Mouse (Mus musculus) Muller cell, postnatal 12 days (primary cell): Measurements from ENCODE around the gene Dicer1.

Experiments used
- DNase-seq: peaks from one replicate; pipeline ENCODE4 v3.0.0-alpha.2; 2015; ENCODE audit errors: inconsistent ontology term

Dicer1 gene

DNA sequence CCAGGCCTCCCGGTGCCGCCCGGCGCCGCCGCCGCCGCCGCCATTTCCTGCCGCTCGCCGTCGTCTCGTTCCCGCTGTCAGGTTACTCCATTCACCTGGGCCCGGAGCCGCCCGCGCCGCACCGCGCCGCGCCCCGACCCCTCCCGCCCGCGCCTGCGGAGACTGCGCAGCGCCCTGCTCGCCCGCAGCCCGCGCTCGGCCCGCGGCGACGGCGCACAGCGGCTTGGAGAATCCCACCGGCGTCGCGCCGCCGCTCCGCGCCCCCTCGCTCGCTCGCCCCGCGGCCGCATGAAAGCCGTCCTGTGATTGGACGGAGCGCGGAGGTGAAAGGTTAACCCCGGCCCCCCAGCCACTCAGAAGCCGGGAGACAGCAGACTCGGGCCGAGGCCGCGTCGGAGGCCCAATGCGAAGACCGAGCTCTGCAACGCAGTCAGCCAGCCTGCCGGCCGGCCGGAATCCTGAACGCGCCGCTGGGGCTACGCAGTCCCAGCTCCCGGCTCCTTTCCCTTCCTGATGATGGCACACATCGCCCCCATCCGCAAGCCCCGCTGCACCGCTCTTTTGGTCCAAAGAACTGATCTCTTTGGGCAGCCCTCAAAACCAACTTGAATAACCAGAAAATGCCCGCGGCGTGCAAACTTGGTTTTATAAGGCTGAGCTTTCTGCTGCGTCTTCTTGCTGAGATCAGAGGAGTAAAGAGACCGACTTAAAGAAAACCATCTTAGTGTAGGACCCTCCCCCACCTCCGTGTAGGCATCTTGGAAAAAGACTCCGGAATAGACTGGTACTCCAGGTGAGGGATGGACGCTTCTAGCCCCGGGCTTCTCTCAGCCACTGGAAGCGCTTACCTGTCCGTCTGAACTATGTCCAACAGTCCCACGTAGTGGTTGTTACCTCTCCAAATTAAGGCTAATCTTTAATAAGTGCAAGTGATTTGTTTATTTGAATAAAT lies at the start of gene Dicer1:
TSS of gene Dicer1 (minus strand) at position 139 of the 952 bp plus-strand sequence.
- peak; percentile 98 for DNase-seq

DNA sequence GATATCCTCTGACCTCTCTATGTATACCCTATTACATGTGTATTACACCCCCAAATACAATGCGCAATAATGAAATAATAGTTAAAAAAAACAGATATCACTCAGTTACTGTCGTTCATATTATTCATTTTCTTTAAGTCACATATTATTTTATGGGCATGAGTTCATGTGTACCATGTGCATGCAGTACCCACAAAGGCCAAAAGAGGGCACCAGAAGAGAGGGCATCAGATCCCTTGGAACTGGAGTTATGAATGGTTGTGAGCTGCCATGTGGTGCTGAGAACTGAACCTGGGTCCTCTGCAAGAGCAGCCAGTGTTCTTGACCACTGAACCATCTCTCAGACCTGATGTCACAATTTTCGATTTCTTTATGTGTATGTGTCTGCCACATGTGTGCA lies 47.6 kb upstream of the Dicer1 start:
- DNase-seq: no peak

DNA sequence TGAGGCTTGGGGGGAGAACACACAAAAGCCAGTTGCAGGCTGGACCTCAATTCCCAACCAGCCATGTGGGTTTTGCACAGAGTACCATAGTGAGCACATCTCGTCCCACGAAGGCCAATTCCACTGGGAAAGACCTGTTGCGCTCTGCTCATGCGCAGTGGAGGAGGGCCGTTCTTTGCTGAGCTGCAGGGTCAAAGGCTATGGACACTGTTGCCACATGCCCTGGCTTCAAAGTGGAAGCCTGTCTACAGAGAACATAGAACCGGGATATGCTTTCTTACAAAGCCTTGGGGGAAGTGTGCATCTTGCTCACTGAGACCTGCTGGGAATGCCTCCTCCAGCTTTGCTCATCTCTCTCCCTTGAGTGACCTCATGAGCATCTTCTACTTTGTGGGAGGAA lies 46.2 kb upstream of the Dicer1 start:
- no peak for DNase-seq

DNA sequence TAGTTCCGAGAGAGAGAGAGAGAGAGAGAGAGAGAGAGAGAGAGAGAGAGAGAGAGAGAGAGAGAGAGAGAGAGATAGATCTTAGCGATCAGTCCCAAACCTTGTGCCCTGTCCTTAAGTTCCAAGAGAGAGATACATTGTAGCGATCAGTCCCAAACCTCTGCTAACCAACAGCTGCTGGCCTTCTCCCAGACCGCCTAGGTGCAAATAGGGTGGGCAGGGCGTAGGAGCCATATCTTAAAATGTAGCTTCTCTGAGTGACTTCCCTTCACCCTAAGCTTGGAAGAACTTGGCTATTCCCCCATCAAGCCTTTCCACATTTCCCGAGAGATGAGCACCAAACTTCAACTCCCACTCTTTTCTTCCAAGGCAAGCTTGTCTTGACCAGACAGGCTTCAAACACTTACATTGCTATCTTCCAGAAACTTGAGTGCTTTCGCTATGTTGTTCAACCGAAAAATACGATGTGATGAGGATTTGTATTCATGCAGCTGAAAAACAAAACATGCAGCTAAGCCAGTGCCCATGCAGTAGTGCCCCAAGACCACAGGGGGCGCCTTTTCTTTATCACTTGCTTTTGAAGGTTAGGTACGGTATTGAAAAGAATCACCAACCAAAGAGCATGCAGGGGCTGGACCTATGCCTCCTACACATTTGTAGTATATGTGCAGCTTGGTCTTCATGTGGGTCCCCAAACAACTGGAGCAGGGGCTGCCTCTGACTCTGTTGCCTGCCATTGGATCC lies 45.1 kb upstream of the Dicer1 start:
- no peak for DNase-seq

DNA sequence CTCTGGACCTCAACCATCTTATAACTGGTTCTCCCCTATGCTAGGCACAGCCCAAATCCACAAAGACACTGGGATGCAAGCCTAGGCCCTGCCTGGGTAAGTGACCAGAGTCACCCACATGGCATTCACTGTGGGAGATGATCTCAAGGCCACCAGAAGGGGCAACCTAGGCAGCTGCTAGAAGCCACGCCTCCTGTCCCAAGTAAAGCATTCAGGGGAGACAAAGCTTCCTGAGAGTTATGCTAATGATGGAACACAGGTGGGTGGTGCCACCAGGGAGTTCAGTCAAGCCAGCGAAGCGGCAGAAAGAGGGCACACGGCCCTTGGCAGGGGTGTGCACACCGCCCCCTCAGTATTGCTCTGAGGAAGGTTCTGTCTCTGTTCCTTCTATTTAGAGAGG lies 43.2 kb upstream of the Dicer1 start:
- DNase-seq: peak; percentile 20

DNA sequence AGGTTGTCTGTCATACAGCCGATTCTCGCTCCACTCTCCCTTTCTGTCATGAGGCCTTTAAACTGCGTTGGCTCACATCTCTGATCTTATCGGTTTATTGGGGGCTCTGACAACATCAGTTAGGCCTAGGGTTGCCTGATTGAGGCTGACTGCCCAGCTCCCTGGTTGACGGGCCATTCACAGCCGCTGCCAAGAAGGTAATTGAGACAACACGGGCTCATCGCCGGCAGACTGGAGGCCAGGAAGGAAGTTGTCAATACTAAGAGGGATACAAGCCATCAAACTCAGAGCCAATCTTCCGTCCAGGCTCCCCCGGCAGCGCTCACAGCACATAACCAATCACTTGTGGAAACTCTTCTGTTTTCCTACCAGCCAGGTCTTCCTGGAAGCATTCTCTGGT lies 41.7 kb upstream of the Dicer1 start:
- DNase-seq: peak; percentile 9

DNA sequence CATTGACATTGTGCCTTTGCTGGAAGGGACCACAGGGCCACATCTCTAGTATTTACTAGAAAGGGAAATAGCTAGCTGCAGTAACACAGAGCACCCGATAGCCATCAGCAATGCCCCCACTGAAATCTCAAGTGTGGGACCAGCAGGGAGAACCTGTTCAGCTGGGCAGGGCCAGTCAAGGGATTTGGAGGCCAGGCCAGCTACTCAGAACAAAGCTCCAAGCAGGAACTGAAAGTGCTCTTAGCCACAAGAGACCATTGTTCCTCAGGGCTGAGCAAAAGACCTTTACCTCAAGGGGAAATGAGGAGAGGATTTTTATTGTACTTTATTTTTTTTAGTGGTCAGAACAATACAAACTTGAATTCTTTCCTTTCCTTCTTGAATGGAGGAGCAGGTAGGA lies 25.9 kb upstream of the Dicer1 start:
- no peak for DNase-seq

DNA sequence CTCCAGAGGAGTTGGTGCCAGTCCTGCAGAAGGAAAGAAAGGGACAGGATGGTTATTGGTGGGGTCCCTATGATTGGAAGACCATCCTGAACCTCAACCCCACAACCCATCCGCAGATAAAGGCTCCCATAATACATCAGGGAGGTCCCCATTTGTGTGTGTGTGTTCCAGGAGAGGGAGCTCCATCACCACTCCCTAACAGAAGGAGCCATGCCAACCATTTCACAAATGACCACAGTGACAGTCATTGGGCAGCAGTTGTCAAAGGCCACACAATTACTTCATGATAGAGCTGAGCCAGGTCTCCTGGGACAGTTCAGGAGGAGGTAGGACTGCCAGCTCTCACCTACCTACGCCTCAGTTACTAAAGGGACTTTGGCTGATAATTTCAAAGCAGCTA lies 20.2 kb upstream of the Dicer1 start:
- peak; percentile 19 for DNase-seq

DNA sequence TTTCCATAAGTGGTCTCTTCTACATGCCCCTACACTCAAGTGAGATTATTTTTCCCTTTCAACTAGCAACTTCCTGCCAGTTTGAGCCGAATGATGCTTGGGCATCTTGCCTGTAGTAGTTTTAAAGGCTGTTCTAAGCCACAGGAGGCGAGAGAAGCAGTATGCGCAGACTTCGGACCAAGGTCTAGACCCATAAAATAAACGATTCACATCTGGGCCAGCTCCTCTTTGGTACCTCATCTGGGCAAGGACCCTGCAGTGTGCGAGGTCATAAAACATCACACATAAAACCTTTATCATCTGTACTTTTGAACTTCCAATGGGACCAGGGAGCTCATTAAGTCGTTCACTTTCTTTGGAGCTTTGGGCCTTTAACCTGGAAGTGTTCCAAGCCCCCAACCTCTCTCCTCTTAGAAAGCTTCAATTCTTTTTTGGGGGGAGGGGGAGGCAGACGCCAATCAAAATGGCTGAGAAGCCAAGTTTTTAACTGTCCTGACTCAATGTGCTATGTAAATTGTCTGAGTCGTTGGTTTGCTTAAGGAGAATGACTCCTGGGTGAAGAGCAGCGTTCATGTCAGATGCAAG lies 17.5 kb upstream of the Dicer1 start:
- no peak for DNase-seq

DNA sequence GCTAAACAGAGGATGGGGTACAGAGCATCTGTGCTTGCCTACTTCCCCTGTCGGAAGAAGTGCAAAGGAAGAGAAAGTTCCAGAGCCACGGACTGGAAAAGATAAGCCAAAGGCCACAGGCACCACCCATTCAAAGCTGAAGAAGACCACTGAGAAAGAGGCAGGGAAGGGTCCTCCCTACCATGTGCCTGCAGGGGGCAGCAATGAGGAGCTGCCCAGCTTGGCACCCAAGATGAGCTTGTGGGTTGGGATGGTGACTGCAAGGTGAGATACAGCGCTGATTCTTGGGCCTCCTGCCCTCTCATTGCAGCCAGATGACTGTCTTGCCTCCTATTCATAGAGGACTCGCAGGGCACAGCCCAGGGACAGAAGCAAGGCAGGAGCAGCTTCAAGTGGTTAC lies 15.4 kb upstream of the Dicer1 start:
- DNase-seq: no peak

DNA sequence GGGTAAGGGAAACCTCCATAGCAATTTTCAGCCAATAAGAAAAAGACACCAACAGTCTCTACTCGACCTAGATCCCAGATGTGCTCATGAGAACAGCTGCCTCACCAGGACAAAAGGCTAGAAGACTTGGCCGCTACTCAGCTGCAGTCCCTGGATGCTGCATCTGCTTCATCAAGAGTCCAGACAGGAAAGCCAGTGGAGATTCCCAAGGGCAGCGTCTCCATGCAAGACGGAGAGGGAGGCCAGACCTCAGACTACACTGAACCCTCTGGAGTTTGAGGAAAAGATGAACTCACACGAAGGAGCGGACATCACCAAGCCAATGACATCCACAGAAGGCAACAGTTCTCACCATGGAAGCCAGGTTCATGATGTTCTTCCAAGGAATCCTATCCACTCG lies 14.0 kb upstream of the Dicer1 start:
- DNase-seq: no peak

DNA sequence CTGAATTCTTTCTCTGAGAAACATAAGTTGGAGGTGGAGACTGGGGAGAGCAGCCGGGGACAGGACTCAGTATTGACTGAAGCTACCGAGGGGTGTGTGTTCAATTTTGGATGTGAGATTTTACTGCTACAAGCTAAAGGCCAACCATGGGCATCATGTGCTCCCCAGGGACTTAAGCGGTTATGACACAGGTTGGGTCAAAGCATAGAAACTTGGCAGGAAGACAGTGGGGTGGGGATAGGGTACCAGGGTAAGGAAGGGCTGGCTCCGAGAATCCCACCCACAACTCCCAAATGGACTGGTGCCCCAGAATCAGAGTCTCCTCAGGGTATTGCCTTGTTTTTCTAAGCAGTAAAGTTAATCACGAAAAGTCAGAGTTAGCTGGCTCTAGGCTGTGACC lies 13.4 kb upstream of the Dicer1 start:
- DNase-seq: no peak

DNA sequence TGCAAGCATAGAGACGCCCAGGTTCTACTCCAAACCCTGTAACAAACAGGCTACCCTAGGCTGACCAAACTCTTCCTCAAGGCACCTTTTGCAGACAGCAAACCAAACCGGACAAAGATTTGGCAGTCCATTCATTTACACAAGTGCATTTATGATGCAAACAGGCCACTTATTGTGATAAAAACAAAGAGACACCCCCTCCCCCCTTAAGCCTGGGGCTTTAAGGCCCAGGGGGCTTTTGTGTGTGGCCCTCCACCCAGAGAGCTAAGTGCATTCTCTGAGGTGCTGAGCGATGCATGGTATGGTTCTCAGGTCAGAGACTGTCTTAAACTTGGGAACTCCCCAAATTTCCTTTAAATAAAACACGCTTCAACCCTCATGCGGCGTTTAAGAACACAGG lies 12.2 kb upstream of the Dicer1 start:
- no peak for DNase-seq

DNA sequence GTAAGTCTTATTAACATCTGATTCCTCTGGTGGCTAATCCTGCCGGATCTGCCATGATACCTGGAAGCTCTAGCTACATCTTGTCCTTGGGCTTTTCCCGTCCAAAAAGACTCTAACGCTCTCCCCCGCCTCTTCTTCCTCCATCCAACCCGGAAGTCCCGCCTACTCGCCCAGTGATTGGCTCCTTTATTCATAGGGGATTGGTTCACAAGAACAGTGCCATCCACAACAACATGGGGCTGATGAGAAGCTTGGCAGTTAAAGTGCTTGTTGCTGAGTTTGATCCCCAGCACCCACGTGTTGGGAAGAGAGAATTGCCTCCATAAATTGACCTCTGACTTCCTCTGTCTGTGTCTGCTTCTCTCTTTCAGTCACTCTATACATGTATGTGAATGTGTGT lies 9.7 kb upstream of the Dicer1 start:
- no peak for DNase-seq

DNA sequence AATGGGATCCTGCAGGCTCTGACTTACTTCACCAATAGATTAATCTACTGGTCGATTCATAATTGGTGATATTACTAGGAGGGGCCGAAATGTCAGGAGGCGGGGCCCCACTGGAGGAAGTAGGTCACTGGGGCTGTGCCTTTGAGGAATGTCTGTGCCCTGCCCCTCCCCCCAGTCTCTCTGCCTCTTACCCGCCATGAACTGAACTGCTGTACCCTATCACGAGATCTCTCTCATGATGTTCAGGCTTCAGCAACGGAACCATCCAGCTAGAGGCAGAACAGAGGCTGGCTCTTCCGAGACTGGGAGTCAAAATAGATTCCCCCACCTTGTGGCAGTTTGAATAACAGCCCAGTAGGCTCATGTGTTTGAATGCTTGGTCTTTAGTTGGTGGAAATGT lies 6.3 kb upstream of the Dicer1 start:
- DNase-seq: no peak

DNA sequence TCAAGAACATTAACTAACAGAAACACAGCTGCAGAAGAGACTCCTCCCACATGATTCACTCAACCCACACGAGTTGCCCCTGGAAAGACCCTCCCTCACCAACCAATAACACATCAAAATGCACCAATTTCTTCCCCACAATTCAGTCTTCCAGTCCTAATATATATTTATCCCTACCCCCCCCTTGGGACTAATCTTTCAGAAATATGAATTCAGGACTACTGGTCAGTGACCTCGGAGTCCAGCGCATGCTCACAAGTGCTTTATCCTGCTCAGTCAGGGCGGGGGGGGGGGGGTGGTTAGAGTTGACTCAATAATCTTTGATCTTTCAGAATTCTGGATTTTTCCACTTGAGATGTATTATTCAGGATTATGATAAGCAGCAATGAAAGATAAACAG lies 1.9 kb upstream of the Dicer1 start:
- DNase-seq: no peak

DNA sequence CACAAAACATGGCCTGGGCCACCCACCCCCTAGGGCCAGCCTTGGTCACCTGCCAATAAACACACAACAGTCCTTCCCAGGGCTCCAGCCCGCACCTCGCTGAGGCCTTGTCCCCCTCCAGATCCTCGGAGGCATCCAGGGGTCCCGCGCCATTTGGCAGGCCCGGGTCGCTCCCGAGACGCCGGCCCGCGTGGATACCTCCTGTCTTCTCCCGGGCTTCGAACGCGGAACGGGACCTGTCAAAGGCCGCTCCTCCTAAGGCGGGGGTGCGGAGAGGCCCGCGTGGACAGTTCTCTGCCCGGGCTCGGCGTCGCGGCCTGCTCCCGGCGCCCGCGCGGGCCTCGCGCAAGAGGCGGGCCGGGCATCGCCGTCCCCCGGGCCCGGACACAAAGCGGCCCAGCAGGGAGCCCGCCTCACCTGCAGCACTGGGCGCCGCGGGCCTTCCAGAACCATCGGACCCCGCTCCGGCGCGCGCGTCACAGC lies 380 bp downstream of the Dicer1 start:
- DNase-seq: peak; percentile 52

DNA sequence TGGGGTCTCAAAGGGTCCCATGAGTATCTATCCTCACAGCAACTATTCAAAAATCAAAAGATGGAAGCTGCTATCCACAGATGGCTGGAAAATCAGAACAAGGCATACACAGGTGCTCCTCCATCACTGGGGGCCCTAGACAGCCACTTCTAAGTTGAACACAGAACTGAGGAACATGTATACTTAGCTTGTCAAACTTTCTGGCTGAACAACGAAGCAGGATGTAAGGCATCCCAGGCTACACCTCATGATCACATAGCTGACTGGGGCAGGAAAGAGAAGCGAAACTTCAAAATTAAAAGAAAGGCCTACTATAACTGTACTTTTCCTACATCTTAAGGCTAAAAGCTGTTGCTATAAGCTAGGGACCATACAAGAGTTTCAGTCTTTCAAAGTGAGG lies 2.8 kb downstream of the Dicer1 start:
- no peak for DNase-seq

DNA sequence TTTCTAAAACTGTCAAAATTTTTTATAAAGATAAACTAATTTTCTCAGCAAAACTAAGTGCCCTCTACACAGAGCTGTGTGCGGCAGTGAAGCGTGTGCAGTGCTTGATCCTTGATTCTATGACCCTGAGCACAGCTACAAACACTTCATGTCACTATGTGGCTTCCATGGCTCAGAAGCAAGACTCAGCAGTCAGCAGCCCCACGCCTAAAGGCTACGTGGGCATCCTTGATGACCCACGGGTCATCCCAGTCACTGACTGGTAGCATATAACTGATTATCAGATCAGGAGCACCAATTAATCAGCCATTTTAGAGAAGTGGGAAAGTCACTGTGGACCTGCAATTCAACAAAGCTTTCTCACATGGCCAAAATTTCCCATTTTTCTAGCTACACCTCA lies 4.5 kb downstream of the Dicer1 start:
- DNase-seq: no peak

DNA sequence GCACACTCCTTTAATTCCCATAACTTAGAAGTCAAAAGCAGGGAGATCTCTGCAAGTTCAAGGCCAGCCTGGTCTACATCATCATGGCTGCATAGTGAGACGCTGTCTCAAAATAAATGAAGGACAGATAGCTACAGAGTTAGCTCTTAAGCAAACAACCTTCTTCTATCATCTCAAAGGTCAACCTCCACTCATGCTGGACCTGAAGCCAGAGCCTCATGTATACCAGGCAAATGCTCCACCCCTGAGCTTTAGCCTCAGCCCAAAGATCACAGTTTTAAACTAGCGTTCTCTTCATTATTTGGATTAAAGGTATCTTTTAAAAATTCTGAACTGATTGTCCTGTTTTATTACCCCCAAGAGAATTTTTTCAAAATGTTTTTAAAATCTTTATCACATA lies 5.2 kb downstream of the Dicer1 start:
- no peak for DNase-seq

DNA sequence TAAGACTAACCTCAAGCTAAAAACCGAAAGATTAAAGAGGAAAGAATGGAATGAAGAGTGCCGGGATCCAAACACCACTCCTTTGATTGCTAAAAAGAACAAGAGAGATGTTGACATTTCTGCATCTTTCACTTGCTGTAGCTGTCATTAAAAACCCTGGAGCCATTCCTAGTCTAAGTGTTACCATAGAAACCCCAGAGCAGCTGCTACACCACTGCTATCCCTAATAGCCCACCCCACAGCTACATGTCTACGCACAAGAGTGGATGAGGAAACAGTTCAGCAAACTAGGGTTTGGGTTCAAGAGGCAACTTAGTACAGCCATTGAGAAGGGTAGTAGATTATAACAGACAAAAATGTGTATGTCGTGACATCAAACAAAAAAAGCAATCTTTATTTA lies 8.1 kb downstream of the Dicer1 start:
- no peak for DNase-seq

DNA sequence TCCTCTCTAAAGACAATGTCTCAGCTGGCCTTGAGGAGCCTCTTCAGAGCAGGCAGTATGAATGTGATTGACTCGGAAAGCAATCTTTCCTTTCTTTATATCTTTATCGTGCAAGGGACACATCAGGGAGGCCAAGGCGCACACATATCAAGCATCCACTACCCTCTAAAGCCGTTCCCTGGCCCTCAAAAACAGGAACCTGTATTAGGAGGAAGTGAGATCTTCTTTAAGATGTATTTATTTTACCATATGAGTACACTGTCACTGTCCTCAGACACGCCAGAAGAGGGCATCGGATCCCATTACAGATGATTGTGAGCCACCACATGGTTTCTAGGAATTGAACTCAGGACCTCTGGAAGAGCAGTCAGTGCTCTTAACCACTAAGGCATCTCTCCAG lies 9.5 kb downstream of the Dicer1 start:
- no peak for DNase-seq
